Mouse (Mus musculus) left cerebral cortex, adult 8-10 months (tissue): ENCODE measurements at regions not wholly inside any gene's neighbourhood (a gene's known extent, or its start where the extent isn't known, plus 50 kb on each side); places are given as distances from the start of the nearest gene placed in this dataset.

Source experiments
- DNase-seq, 2 experiments: peaks; one replicate each; pipeline ENCODE4 v3.0.0; 2022; ENCODE audit warnings: low spot score in 2 of 2

GRCm38 (mm10) chr19:54787171-54787570 is 339.9 kb downstream of the Gpam start:
- DNase-seq, result no peak

- no peak for DNase-seq
Observed at GRCm38 (mm10) chr19:54783729-54784128, 343.3 kb downstream of the Gpam start.

- DNase-seq, result no peak
Observed at GRCm38 (mm10) chr19:54757761-54758160, 369.3 kb downstream of the Gpam start.

- peak; percentile 21 to 55 for DNase-seq
Observed at GRCm38 (mm10) chr19:54756681-54757257, 370.3 kb downstream of the Gpam start.

- no peak for DNase-seq
Observed at GRCm38 (mm10) chr19:54755451-54755850, 371.6 kb downstream of the Gpam start.

- no peak for DNase-seq
Observed at GRCm38 (mm10) chr19:54733938-54734337, 393.1 kb downstream of the Gpam start.

GRCm38 (mm10) chr19:54731749-54732148 is 395.3 kb downstream of the Gpam start:
- DNase-seq, result no peak

- DNase-seq, result no peak
Observed at GRCm38 (mm10) chr19:54731315-54731714, 395.7 kb downstream of the Gpam start.

- no peak for DNase-seq
Observed at GRCm38 (mm10) chr19:54730801-54731200, 396.2 kb downstream of the Gpam start.

- DNase-seq, result no peak
Observed at GRCm38 (mm10) chr19:54730296-54730695, 396.7 kb downstream of the Gpam start.

- no peak for DNase-seq
Observed at GRCm38 (mm10) chr19:54722091-54722490, 404.9 kb downstream of the Gpam start.

- no peak for DNase-seq
Observed at GRCm38 (mm10) chr19:54697411-54697810, 429.6 kb downstream of the Gpam start.

- DNase-seq, result no peak
Observed at GRCm38 (mm10) chr19:54693714-54694113, 433.3 kb downstream of the Gpam start.

- no peak for DNase-seq
Observed at GRCm38 (mm10) chr19:54693094-54693493, 433.9 kb downstream of the Gpam start.

- DNase-seq, result no peak
Observed at GRCm38 (mm10) chr19:54691861-54692260, 435.2 kb downstream of the Gpam start.

- no peak for DNase-seq
Observed at GRCm38 (mm10) chr19:54688630-54689029, 438.4 kb downstream of the Gpam start.

- DNase-seq, result no peak
Observed at GRCm38 (mm10) chr19:54685147-54685546, 441.9 kb downstream of the Gpam start.
